Mouse (Mus musculus) embryonic fibroblast, embryonic 13.5 days (primary cell): ENCODE data around the gene Slx1b. TPM values are rescaled to one million over a fixed set of nuclear protein-coding genes. Genes with fewer than 3 reads are reported as not detected.

ENCODE experiments used
- H3K27ac ChIP-seq: 2 replicates; pipeline ENCODE4 v1.5.1; 2012; ENCODE audit warnings: low read length, control low read depth, inconsistent platforms; ENCODE audit not compliant: insufficient read depth
- H3K4me1 ChIP-seq: 2 replicates; pipeline ENCODE4 v1.6.1; 2011; ENCODE audit warnings: low read length; ENCODE audit not compliant: control insufficient read depth, insufficient read depth
- H3K4me3 ChIP-seq: 2 replicates; pipeline ENCODE4 v1.5.1; 2011; ENCODE audit warnings: mild to moderate bottlenecking, control low read depth, low read length; ENCODE audit not compliant: insufficient read depth
- CTCF ChIP-seq: IDR thresholded peaks from 2 replicates; pipeline ENCODE4 v1.5.1; 2011; ENCODE audit warnings: mild to moderate bottlenecking, control low read depth, low read length, moderate library complexity, borderline replicate concordance; ENCODE audit not compliant: insufficient read depth
- POLR2A ChIP-seq: IDR thresholded peaks from 2 replicates; pipeline ENCODE4 v1.6.1; 2011; ENCODE audit warnings: low read depth, mild to moderate bottlenecking, control low read depth, low read length, moderate library complexity
- polyA plus RNA-seq: library from polyadenylated mRNA; stranded (reverse); fragments of >200 nt; gene quantifications from 2 replicates; pipeline ENCODE4 v1.2.4, GENCODE M21; 2011; ENCODE audit warnings: low read depth; ENCODE audit not compliant: missing spikeins, insufficient read length

The Slx1b gene
- polyA plus RNA-seq, 1 experiment = 8.7 TPM

- Histone ChIP-seq H3K27ac (no peak overlapping the region), H3K4me3 (no peak overlapping the region), H3K4me1 (no peaks in the 10 kb centered on the region)
- TF ChIP-seq POLR2A (no peak), CTCF (peak; percentile 24; the same call in 1 of the 2 replicates)
These were observed 23.3 kb upstream of the Slx1b start for GRCm38 (mm10) chr7:126718787-126719337.

DNA sequence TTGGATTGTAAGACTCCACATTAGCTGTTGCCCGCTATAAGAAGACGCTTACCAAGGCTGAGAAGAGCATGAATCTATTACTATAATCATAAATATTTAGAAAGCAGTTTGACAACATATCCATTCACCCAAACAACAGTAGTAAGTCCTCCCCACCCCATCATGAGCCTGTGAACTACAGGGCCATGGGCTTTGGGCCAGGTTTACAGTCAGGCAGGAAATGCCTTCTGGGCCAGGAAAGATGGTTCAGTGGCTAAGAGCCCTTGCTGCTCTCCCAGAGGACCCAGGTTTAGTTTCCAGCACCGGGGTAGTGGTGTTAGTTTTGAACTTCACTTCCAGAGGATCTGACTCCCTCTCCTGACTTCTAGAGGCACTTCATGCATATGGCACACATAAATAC lies 22.0 kb upstream of the Slx1b start:
- no peaks in the 10 kb centered on the region for H3K4me1 ChIP-seq
- no peak overlapping the region for H3K4me3 ChIP-seq
- TF ChIP-seq POLR2A (no peak), CTCF (no peak)
- H3K27ac ChIP-seq = no peak overlapping the region

GRCm38 (mm10) chr7:126715679-126716078 lies 20.1 kb upstream of the Slx1b start:
- no peak for TF ChIP-seq CTCF
- no peak for TF ChIP-seq POLR2A
- no peak overlapping the region for H3K4me3 ChIP-seq
- H3K4me1 ChIP-seq = no peaks in the 10 kb centered on the region
- H3K27ac ChIP-seq = no peak overlapping the region

GRCm38 (mm10) chr7:126711910-126712309 lies 16.3 kb upstream of the Slx1b start:
- TF ChIP-seq POLR2A (no peak), CTCF (no peak)
- H3K4me3 ChIP-seq = no peak overlapping the region
- H3K4me1 ChIP-seq = no peaks in the 10 kb centered on the region
- H3K27ac ChIP-seq = no peak overlapping the region

- H3K27ac ChIP-seq = no peak overlapping the region
- H3K4me3 ChIP-seq = no peak overlapping the region
- H3K4me1 ChIP-seq = no peaks in the 10 kb centered on the region
- TF ChIP-seq CTCF (no peak), POLR2A (no peak)
These were observed 14.7 kb upstream of the Slx1b start for GRCm38 (mm10) chr7:126710266-126710665.

DNA sequence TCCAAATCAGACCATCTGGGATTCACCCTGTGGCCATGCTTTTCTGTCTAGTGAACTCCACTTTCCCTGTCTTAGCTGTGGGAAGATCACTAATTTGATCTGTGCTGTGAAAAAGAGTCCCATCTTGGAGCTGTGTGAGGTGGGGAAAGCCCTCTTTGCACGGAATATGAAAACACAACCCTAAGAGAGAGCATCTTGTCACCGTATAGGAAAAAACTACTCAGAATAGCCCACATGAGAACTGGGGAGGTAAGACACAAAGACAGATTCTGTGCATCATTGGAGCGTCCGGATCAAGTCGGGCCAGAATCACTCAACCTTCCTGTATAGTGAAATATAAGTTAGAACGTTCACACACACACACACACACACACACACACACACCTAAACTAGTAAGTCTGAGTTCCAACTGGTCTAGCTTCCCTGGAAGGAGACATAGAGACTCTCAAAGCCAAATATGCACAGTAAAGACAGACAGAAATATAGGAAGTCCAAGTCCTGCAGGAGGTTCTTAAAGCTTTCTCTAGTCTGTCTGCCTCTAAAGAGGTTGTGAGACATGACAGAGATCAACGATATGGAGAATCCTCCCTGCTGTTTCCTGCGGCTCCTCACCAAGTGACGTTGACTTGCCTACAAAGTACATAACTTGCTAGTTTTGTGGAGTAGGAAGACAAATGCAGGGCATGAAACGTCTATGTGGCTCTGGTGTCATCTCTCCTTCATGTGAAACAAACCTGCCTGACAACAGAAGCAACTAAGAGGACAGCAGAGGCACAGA lies 12.8 kb upstream of the Slx1b start:
- Histone ChIP-seq H3K27ac (no peak overlapping the region), H3K4me3 (no peak overlapping the region), H3K4me1 (no peaks in the 10 kb centered on the region)
- no peak for TF ChIP-seq CTCF
- no peak for TF ChIP-seq POLR2A

GRCm38 (mm10) chr7:126707442-126708174 lies 12.0 kb upstream of the Slx1b start, which contains the start of gene Coro1a:
TSS of gene Coro1a (minus strand) at chr7:126707787.
- Histone ChIP-seq H3K27ac (no peak within 1 kb of the TSS), H3K4me1 (no peaks in the 10 kb centered on the region), H3K4me3 (no peak within 1 kb of the TSS)
- no peak for TF ChIP-seq CTCF
- TF ChIP-seq POLR2A = no peak

- peak overlapping the region; percentile 35 for H3K4me3 ChIP-seq
- H3K27ac ChIP-seq = no peak overlapping the region
- TF ChIP-seq POLR2A = no peak
- no peak for TF ChIP-seq CTCF
- H3K4me1 ChIP-seq = no peaks in the 10 kb centered on the region
These were observed 8.8 kb upstream of the Slx1b start for GRCm38 (mm10) chr7:126704121-126704980.

DNA sequence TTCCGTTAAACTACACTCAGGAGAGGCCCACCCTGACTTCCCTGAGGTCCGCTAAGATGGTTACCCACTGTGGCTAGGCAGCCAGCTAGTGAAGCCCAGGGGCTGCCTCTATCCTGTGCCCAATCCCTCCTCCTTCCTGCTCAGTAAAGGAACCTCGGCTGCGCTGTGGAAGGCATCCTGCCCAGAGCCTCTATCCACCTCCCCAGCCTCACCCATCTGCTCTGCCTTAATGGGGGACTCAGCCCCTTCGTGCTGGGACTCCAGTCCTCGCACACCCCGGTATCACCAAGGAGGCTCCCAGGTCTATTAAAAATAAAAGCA lies 8.1 kb upstream of the Slx1b start:
- Histone ChIP-seq H3K27ac (no peak overlapping the region), H3K4me3 (no peak overlapping the region), H3K4me1 (no peaks in the 10 kb centered on the region)
- no peak for TF ChIP-seq CTCF
- no peak for TF ChIP-seq POLR2A
